Mouse (Mus musculus) cerebellum, adult 9-11 months (tissue): Measurements from ENCODE around the gene Dbnl.

ENCODE experiments used
- DNase-seq: peaks from one replicate; pipeline ENCODE4 v3.0.0; 2022

Gene Dbnl

GRCm38 (mm10) chr11:5840346-5840745, 52.1 kb downstream of the Dbnl start:
- no peak for DNase-seq

- no peak for DNase-seq
These were observed 53.5 kb downstream of the Dbnl start for GRCm38 (mm10) chr11:5841751-5842150.

DNA sequence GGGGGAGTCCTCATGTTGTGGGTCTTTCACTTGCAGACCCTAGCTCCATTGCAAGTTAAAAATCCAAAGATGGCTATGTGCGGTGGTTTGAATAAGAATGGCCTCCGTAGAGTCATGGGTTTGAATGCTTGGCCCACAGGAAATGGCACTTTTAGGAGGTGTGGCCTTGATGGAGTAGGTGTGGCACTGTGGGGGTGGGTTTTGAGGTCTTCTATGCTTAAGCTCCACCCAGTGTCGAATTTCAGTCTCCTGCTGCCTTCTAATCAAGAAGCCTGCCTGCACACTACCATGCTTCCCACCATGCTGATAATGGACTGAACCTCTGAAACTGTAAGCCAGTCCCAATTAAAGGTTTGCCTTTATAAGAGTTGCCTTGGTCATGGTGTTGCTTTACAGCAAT, 54.8 kb downstream of the Dbnl start:
- DNase-seq: no peak

DNA sequence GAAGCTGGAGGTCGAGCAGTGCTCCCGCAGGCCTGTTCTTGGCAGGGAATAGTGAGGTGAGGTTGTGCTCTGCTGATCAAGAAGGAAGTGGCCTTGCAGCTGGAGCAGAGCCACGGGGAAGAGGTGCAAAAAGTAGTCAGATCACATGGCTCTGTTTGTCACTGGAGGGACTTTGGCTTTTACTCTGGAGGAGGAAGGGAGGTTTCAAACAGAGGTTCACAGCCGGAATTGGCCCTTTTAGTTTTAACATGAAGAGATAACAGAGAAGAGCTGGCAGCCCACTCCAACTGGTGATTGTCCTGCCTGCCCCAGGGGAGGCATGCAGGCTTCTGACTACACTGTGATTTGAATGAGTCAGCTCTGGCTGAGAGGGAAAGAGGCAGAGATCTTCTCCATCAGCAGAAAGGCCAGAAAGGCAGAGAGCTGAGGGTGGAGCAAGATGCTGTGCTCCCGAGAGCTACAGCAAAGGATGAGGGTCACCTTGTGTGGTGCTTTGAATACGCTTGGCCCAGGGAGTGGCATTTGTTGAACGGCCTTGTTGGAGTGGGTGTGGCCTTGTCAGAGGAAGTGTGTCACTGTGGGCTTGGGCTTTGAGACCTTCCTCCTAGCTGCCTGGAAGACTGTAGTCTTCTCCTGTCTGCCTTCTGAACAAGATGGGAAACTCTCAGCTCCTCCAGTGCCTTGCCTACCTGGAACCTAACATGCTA, 58.5 kb downstream of the Dbnl start:
- DNase-seq: no peak

DNA sequence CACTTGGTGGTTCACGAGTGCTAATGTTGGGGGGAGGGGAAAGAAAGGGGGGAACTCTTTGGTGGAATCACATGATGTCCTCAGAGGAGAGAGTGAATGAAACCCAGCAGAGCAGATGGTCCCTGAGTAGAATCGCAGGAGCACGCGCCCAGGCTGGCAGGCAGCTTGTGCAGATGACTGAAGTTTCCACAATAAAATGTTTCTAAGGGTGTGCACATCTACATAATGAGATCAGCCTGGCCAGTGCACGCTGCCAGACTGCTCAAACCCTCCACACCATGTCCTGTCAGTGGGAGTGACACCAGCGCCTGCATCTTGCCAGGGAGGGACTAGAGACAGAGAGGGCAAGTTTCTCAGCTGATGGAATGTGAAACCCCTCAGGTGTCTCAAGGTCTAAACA, 60.5 kb downstream of the Dbnl start:
- no peak for DNase-seq

- DNase-seq: no peak
These were observed 61.0 kb downstream of the Dbnl start for GRCm38 (mm10) chr11:5849316-5849715.

DNA sequence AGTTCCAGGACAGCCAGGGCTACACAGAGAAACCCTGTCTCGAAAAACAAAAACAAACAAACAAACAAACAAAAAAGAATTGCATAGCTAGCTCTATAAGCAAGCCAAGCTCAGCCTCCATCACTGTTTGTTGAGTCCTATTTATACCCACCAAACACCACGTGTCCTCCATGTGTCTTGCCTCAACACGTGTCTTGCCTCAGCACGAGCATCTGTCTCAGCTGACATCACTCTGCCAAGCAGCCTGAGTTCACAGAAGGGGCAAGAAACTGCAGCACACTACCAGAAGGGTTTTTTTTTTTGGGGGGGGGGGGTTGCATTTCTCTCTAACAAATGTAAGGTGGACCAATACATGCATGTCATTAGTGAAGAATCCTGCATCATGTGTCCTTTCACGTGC, 62.2 kb downstream of the Dbnl start:
- DNase-seq: no peak
